Mouse (Mus musculus) heart, adult 2 months (tissue): ENCODE results near the gene Slc4a3. TPM values are rescaled to one million over a fixed set of nuclear protein-coding genes. Genes with fewer than 3 reads are reported as not detected.

Source experiments
- DNase-seq, 2 experiments: peaks; one replicate each; pipeline ENCODE4 v3.0.0; 2021
- H3K27ac ChIP-seq: fragments of 200-600 bp; 2 replicates; pipeline ENCODE4 v1.8.1; 2022
- H3K27me3 ChIP-seq: fragments of 200-500 bp; 2 replicates; pipeline ENCODE4 v1.6.1; 2012; ENCODE audit warnings: mild to moderate bottlenecking, low read length, inconsistent platforms, mixed read lengths; ENCODE audit not compliant: control insufficient read depth, insufficient read depth
- H3K36me3 ChIP-seq: fragments of 200-500 bp; 2 replicates; pipeline ENCODE4 v1.6.1; 2012; ENCODE audit warnings: low read length, inconsistent platforms; ENCODE audit not compliant: control insufficient read depth, insufficient read depth
- H3K4me1 ChIP-seq: fragments of 200-500 bp; 2 replicates; pipeline ENCODE4 v1.6.1; 2011; ENCODE audit warnings: low read length; ENCODE audit not compliant: control insufficient read depth, insufficient read depth
- H3K4me3 ChIP-seq: fragments of 200-600 bp; 2 replicates; pipeline ENCODE4 v1.8.1; 2022
- H3K79me2 ChIP-seq: fragments of 200-500 bp; replicated peaks from 2 replicates; pipeline ENCODE4 v1.6.1; 2012; ENCODE audit warnings: mild to moderate bottlenecking, inconsistent platforms, low read length, moderate library complexity, mixed read lengths; ENCODE audit not compliant: control insufficient read depth, insufficient read depth
- H3K9ac ChIP-seq: fragments of 200-500 bp; 2 replicates; pipeline ENCODE4 v1.6.1; 2012; ENCODE audit warnings: low read depth, mild to moderate bottlenecking, control low read depth, inconsistent platforms, low read length, mixed read lengths
- CTCF ChIP-seq: fragments of 200-600 bp; IDR thresholded peaks from 2 replicates; pipeline ENCODE4 v1.8.1; 2022; ENCODE audit warnings: antibody characterized with exemption, mild to moderate bottlenecking, moderate library complexity
- EP300 ChIP-seq: fragments of 200-500 bp; IDR thresholded peaks from 2 replicates; pipeline ENCODE4 v1.6.1; 2011; ENCODE audit warnings: low read depth, low read length, control low read depth; ENCODE audit not compliant: insufficient read depth
- POLR2A ChIP-seq: fragments of 200-500 bp; IDR thresholded peaks from 2 replicates; pipeline ENCODE4 v1.6.1; 2011; ENCODE audit warnings: mild to moderate bottlenecking, low read depth, low read length, control low read depth; ENCODE audit not compliant: insufficient read depth
- WGBS: fragments of 180-500 bp; shearing (Covaris S2); methylation state at CpG from one replicate; pipeline ENCODE4 v1.1.7; 2018; 5-methylcytosine and 5-hydroxymethylcytosine counted together
- intact Hi-C: fragments of 180-260 bp; cut with DNase I; formaldehyde crosslinking; loops from one replicate; pipeline ENCODE4 v1.15.1; 2025
- polyA plus RNA-seq: library from polyadenylated mRNA; depleted of rRNA; stranded (reverse); fragments of >200 nt; gene quantifications from 2 replicates; pipeline ENCODE4 v1.2.3, GENCODE M21; 2012
- total RNA-seq, 2 experiments: library from RNA; stranded (reverse); gene quantifications; 2 replicates each; pipeline ENCODE4 v1.2.3; 2021

Slc4a3 gene
- total and polyA plus RNA-seq, 3 experiments: 182 to 300 (median 241) TPM

DNA sequence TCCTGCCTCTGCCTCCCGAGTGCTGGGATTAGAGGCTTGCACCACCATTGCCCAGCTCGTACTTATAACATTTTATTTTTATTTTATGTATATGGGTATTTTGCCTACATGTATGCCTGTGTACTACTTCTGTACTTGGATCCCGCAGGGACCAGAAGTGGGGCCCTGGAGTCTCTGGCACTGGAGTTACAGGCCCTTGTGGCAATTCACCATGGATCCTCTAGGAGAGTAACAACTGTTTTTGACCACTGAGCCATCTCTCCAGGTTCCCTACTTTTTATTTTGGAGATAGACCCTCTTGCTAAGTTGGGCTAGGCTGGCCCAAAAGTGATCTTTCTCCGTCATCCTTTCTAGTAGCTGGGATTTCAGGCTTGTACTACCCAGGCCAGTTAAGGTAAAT lies 27.6 kb upstream of the Slc4a3 start:
- Histone ChIP-seq H3K4me3 (no peak overlapping the region), H3K36me3 (no peaks in the 10 kb centered on the region), H3K79me2 (no peaks in the 10 kb centered on the region), H3K27ac (no peak overlapping the region), H3K9ac (no peak overlapping the region), H3K27me3 (no peaks in the 10 kb centered on the region), H3K4me1 (no peaks in the 10 kb centered on the region)
- 94% methylated on average over 4 of the region's 4 CpGs for WGBS
- TF ChIP-seq EP300 (no peak), CTCF (no peak), POLR2A (no peak)
- intact Hi-C loops: no loop called here
- no peak for DNase-seq

GRCm38 (mm10) chr1:75519576-75519975 lies 26.5 kb upstream of the Slc4a3 start:
- TF ChIP-seq EP300: no peak
- no peak for TF ChIP-seq CTCF
- TF ChIP-seq POLR2A: no peak
- Histone ChIP-seq H3K4me3 (no peak overlapping the region), H3K27ac (no peak overlapping the region), H3K79me2 (no peaks in the 10 kb centered on the region), H3K36me3 (no peaks in the 10 kb centered on the region), H3K9ac (no peak overlapping the region), H3K4me1 (no peaks in the 10 kb centered on the region), H3K27me3 (no peaks in the 10 kb centered on the region)
- DNase-seq: no peak
- intact Hi-C loops: no loop called here
- WGBS: 66% methylated on average over 5 of the region's 5 CpGs

DNA sequence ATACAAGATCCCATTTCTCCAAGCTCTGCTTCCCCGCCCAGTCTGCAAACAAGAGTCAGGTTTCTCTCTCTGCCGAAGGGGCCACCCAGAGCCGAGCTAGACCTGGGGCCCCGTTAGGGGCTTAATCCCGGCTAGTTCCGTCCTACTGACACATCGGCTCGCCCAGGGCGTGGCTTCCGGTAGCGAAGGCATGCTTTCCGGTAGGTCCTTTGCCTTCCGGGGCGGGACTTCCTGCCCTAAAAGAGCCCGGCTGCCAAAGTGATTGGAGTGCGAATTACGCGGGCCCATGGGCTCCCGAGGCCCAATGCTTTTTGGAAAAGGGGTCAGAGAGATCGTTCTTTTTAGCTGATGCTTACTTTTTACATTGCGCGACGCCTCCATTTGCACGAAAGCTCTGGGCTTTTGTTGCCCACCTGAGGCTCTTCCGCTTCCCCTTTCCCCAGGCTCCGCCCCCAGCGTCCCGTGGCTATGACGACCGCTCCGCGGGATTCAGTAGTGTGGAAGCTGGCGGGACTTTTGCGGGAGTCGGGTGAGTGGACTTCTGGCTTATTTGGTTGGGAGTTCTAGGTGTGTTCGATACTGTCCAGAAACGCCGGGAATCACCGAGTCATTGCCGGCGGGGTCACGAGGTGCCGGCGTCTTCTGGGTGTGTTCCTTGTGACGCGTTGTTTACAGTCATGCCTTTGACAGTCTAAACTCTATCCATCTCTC lies 24.6 kb upstream of the Slc4a3 start, which contains the start of gene Stk11ip:
Gene Stk11ip, plus strand, starts transcription at position 209 of the 711 bp plus-strand sequence.
- intact Hi-C loops: no loop called here
- peak within 1 kb of the TSS; percentile 45 for H3K9ac ChIP-seq
- peak; percentile 94 to 95 for DNase-seq
- H3K4me1 ChIP-seq: no peaks in the 10 kb centered on the region
- H3K27ac ChIP-seq: peak within 1 kb of the TSS; percentile 90
- no peaks in the 10 kb centered on the region for H3K79me2 ChIP-seq
- H3K27me3 ChIP-seq: no peaks in the 10 kb centered on the region
- TF ChIP-seq POLR2A (peak; percentile 89), CTCF (no peak)
- under 1% methylated on average over 46 of the region's 46 CpGs for WGBS
- H3K36me3 ChIP-seq: no peaks in the 10 kb centered on the region
- peak within 1 kb of the TSS; percentile 61 for H3K4me3 ChIP-seq

- Histone ChIP-seq H3K27me3 (no peaks in the 10 kb centered on the region), H3K9ac (no peak overlapping the region)
- intact Hi-C loops: no loop called here
Observed at GRCm38 (mm10) chr1:75524679-75525078, 21.4 kb upstream of the Slc4a3 start.

DNA sequence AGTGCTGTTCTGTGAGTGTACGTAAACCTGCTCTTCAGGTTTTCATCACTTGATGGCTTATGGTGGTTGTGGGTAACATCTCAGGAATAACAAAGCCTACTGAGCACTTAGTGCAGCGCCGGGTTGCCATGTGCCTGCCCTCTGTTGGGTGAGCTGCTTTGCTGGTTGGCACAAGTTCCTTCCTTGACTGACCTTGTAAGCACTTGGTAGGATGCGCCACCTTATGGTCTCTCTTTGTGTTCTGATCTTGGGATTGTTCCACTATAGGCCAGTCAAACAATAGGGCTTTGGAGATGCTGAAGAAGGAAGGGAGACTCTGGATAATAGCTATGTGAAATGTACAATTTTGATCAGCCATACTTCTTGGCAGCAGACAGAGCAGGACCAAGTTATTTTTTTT lies 15.5 kb upstream of the Slc4a3 start:
- intact Hi-C loops: no loop called here
- Histone ChIP-seq H3K27me3 (no peaks in the 10 kb centered on the region), H3K4me3 (no peak overlapping the region), H3K79me2 (no peaks in the 10 kb centered on the region), H3K9ac (no peak overlapping the region), H3K4me1 (no peaks in the 10 kb centered on the region), H3K36me3 (no peaks in the 10 kb centered on the region), H3K27ac (no peak overlapping the region)
- TF ChIP-seq CTCF (peak; percentile 16; the same call in 1 of the 2 replicates), POLR2A (no peak)
- no peak for DNase-seq
- 65% methylated on average over 4 of the region's 4 CpGs for WGBS

More at GRCm38 (mm10) chr1:75524679-75525078, 21.4 kb upstream of the Slc4a3 start:
- TF ChIP-seq CTCF: no peak
- TF ChIP-seq EP300: no peak
- TF ChIP-seq POLR2A: no peak
- H3K36me3 ChIP-seq: no peaks in the 10 kb centered on the region
- no peaks in the 10 kb centered on the region for H3K79me2 ChIP-seq
- 74% methylated on average over 7 of the region's 7 CpGs for WGBS
- H3K27ac ChIP-seq: no peak overlapping the region
- DNase-seq: peak in 1 of 2 experiments; percentile 35
- no peak overlapping the region for H3K4me3 ChIP-seq
- H3K4me1 ChIP-seq: no peaks in the 10 kb centered on the region

GRCm38 (mm10) chr1:75532280-75533172 lies 13.5 kb upstream of the Slc4a3 start:
- intact Hi-C loops: no loop called here
- Histone ChIP-seq H3K27me3 (no peaks in the 10 kb centered on the region), H3K4me1 (no peaks in the 10 kb centered on the region), H3K27ac (no peak overlapping the region), H3K4me3 (no peak overlapping the region), H3K79me2 (no peaks in the 10 kb centered on the region), H3K36me3 (no peaks in the 10 kb centered on the region), H3K9ac (no peak overlapping the region)
- WGBS: 87% methylated on average over 19 of the region's 19 CpGs
- DNase-seq: no peak
- TF ChIP-seq CTCF (no peak), POLR2A (no peak), EP300 (no peak)
